Mouse (Mus musculus) cerebellum, adult (tissue): ENCODE data around the gene Spin1.

ENCODE experiments used
- ATAC-seq: cut with Nextera tagmentation; 2 replicates; pipeline ENCODE4 v1.9.2; 2017; ENCODE audit warnings: mild to moderate bottlenecking, moderate library complexity, mixed read lengths; ENCODE audit not compliant: insufficient number of reproducible peaks, low FRiP score, low TSS enrichment

The Spin1 gene

GRCm38 (mm10) chr13:51190336-51190735 lies 89.7 kb downstream of the Spin1 start:
- no peak for ATAC-seq

- no peak for ATAC-seq
Observed at GRCm38 (mm10) chr13:51191416-51192140, 90.9 kb downstream of the Spin1 start.

GRCm38 (mm10) chr13:51193893-51194292 lies 93.2 kb downstream of the Spin1 start:
- ATAC-seq, result no peak

- ATAC-seq, result no peak
Observed at GRCm38 (mm10) chr13:51197699-51198098, 97.0 kb downstream of the Spin1 start.

GRCm38 (mm10) chr13:51198186-51198585 lies 97.5 kb downstream of the Spin1 start:
- no peak for ATAC-seq
